Mouse (Mus musculus): ENCODE data around the gene Lrrc8b.

DNA sequence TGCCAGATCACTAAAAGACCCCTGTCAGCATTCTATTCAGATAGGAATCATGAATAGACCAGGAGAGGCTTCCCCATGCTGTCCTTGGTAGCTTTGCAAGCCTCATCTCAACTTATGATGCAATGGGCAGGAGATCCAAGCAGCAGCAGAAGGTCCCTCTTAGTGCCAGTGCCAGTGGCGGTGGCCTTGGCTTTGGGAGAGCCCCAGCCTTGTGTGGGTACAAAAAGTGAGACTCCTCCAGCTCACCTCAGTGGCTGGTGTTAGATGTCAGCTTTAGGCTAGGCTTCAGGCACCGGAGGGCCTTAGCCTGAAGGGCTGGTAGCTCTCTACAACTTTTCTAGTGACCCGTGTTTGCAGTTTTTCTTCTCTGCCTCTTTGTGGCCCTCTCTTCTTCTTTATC lies 85.6 kb downstream of the Lrrc8b start:
- TF ChIP-seq GATA1 (IDR thresholded peaks at IDR 0.05; ENCODE audit: low read length) (no peak), TAL1 (IDR thresholded peaks at IDR 0.05; ENCODE audit: low read length) (no peak)
